In the genomic region with DNA sequence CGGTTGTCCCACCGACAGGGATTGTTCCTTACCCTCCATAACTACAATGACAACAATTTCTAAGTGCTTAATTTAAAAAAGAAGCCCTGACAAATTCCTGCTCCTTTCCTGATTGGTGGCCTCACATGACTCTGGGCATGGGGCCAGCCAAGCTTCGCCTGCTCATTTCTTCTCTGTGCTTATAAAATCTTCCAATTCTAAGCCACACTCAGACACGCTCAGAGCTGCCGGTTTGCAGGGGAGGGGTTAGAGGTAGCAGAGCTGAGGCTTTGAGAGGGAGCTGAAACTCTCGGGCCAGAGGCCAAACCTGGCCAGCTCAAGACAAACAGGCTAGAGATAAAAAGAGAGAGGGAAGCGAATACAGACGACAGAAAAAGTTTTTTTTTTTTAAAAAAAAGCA, we compare ENCODE assay signal across 9 mouse cellular contexts.
DNase-seq lines count a peak whose midpoint lies in the region; ATAC-seq lines count a peak whose summit lies in the region.
"Had no signal": no experiment of that assay in that cellular context is flagged by ENCODE, and none has a peak within 500 bp of the region (broad histone marks: within the 10 kb centered on the region; RNA-seq: fewer than 3 reads in every experiment).

No protein-coding gene starts in this region.

- WGBS in lung, embryonic 15.5 days = 32% methylated on average over 8 of the region's 8 CpGs
- 20% methylated on average over 8 of the region's 8 CpGs for WGBS in heart, embryonic 13.5 days
- 27% methylated on average over 8 of the region's 8 CpGs for WGBS in lung, embryonic 16.5 days

- peak overlapping the region; percentile 53; the same call in 1 of the 2 replicates for H3K27ac ChIP-seq in lung, embryonic 15.5 days
- H3K27ac ChIP-seq in heart, embryonic 13.5 days (replicated peaks) = peak overlapping the region; percentile 59
- peak overlapping the region; percentile 52 for H3K27ac ChIP-seq in lung, embryonic 16.5 days (ENCODE audit: low read length)

- no peaks in the 10 kb centered on the region for H3K27me3 ChIP-seq in lung, embryonic 15.5 days
- no peaks in the 10 kb centered on the region for H3K27me3 ChIP-seq in heart, embryonic 13.5 days (replicated peaks)
- H3K27me3 ChIP-seq in lung, embryonic 16.5 days (ENCODE audit: control insufficient read depth, insufficient read depth, low read depth, low read length) = no peaks in the 10 kb centered on the region

- peaks cover 9% of the 10 kb centered on the region; the same call in 1 of the 2 replicates for H3K4me1 ChIP-seq in lung, embryonic 15.5 days
- H3K4me1 ChIP-seq in heart, embryonic 13.5 days = peaks cover 10% of the 10 kb centered on the region; the same call in 1 of the 2 replicates
- peaks cover 2% of the 10 kb centered on the region; the same call in 1 of the 2 replicates for H3K4me1 ChIP-seq in lung, embryonic 16.5 days (replicated peaks; ENCODE audit: control insufficient read depth, insufficient read depth, low read length)

- H3K4me3 ChIP-seq in lung, embryonic 15.5 days = no peak overlapping the region
- no peak overlapping the region for H3K4me3 ChIP-seq in heart, embryonic 13.5 days
- no peak overlapping the region for H3K4me3 ChIP-seq in lung, embryonic 16.5 days (ENCODE audit: low read length)

- ATAC-seq in lung, embryonic 15.5 days (ENCODE audit: borderline replicate concordance, extremely low read depth, low FRiP score, low TSS enrichment) = peak; percentile 78
- no peak for ATAC-seq in heart, embryonic 13.5 days (ENCODE audit: extremely low read depth, insufficient number of reproducible peaks, low FRiP score, low TSS enrichment)
- peak; percentile 88 for ATAC-seq in lung, embryonic 16.5 days (ENCODE audit: low read depth)

- H3K36me3 ChIP-seq in lung, embryonic 15.5 days = no peaks in the 10 kb centered on the region
- H3K36me3 ChIP-seq in heart, embryonic 13.5 days = no peaks in the 10 kb centered on the region
- no peaks in the 10 kb centered on the region for H3K36me3 ChIP-seq in lung, embryonic 16.5 days (ENCODE audit: control insufficient read depth, insufficient read depth, low read length)

- no peak overlapping the region for H3K4me2 ChIP-seq in lung, embryonic 15.5 days
- no peak overlapping the region; the same call in 1 of the 2 replicates for H3K4me2 ChIP-seq in heart, embryonic 13.5 days
- H3K4me2 ChIP-seq in lung, embryonic 16.5 days (ENCODE audit: low read depth, low read length) = no peak overlapping the region

- no peak overlapping the region for H3K9ac ChIP-seq in lung, embryonic 15.5 days
- H3K9ac ChIP-seq in heart, embryonic 13.5 days = no peak overlapping the region
- H3K9ac ChIP-seq in lung, embryonic 16.5 days (ENCODE audit: low read length) = no peak overlapping the region

- no peaks in the 10 kb centered on the region for H3K9me3 ChIP-seq in lung, embryonic 15.5 days
- no peaks in the 10 kb centered on the region for H3K9me3 ChIP-seq in heart, embryonic 13.5 days
- H3K9me3 ChIP-seq in lung, embryonic 16.5 days (ENCODE audit: control insufficient read depth, low read length) = no peaks in the 10 kb centered on the region

- peak; percentile 49 to 62 for DNase-seq in cerebellum, postnatal 10 days
- DNase-seq in cerebellum, adult 11 months = no peak
- no peak for DNase-seq in lung, postnatal 25 days (ENCODE audit: low spot score)
- no peak for DNase-seq in frontal cortex, postnatal 10 days (ENCODE audit: low spot score in 2 of 2)
- no peak for DNase-seq in left cerebral cortex, adult 8-10 months (ENCODE audit: low spot score in 2 of 2)
- DNase-seq: thymus, adult 2 months had no signal

Comparison
In these comparisons a context has a peak if more than half of its experiments do, and no peak if none do; other contexts are left out.
1. DNase-seq: peak in cerebellum, postnatal 10 days (2 of 2); none in cerebellum, adult 11 months (single experiment), lung, postnatal 25 days (single experiment), frontal cortex, postnatal 10 days (0 of 2) and left cerebral cortex, adult 8-10 months (0 of 2).
2. Peak in every context shown above with its lines, with median percentiles within 50 percentile points of each other: H3K27ac ChIP-seq.